Mouse (Mus musculus) erythroblast, embryonic 14.5 days (primary cell): ENCODE results near the gene Rln3.

Source experiments
- GATA1 ChIP-seq: IDR thresholded peaks from 2 replicates; pipeline ENCODE4 v1.6.1; 2012; ENCODE audit warnings: low read length, inconsistent platforms, mixed read lengths
- TAL1 ChIP-seq: IDR thresholded peaks from 3 replicates; pipeline ENCODE4 v1.6.1; 2012; ENCODE audit warnings: low read length, inconsistent platforms, mixed read lengths

DNA sequence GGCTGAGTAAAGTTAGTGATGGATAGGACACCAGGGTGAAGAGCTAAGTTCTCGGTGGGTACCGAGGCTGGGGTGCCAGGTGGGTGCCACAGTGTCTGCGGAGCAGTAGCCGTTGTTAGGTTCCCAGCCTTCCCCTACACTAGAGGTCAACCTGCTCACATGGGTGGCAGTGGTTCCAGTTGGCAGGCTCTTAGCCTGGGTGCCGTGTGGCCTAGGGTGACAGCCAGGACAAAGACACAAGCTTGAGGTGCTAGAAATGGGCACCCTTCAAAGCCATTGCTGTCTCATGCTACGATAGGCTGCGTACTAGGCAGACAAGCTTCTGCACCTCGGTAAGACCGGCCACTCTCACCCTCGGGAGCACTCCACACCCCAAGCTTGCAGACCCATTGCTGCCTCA lies 27.5 kb upstream of the Rln3 start:
- TF ChIP-seq TAL1 (no peak), GATA1 (no peak)
